Mouse (Mus musculus) brain, adult 2 months (tissue): ENCODE data around the gene Ccdc169.
A peak's percentile ranks its signal among the peaks of the same experiment; 100 is the strongest.
"Not testable (repeated sequence)": the region's sequence is repeated elsewhere in the genome, so short reads cannot be mapped to it uniquely, and the experiment has no call there.

Experiments
- DNase-seq: peaks from one replicate; pipeline ENCODE4 v3.0.0; 2011; ENCODE audit warnings: low read depth, low spot score

Gene Ccdc169

GRCm38 (mm10) chr3:55195581-55196327 is 58.6 kb downstream of the Ccdc169 start:
- DNase-seq = no peak

- DNase-seq = no peak
Measured at GRCm38 (mm10) chr3:55196328-55196710, 59.2 kb downstream of the Ccdc169 start.

GRCm38 (mm10) chr3:55203621-55204020 is 66.5 kb downstream of the Ccdc169 start:
- DNase-seq = not testable (repeated sequence)

DNA sequence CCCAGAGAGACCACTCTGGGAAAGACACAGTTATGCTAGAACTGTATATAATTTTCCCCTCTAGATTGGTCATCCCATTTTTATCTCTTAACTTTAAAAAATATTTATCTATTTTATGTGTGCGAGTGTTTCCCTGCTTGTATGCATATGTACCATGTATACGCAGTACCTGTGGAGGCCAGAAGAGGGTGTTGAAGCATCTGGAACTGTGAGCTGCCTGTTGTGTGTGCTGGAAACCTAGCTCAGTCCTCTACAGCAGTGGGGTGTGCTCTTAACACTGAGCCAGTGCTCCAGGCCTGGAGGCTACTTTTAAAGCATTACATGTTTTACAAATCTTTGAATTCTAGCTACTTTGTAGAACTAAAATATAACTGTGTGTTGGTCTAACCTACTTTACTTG is 69.3 kb downstream of the Ccdc169 start:
- no peak for DNase-seq

- no peak for DNase-seq
Measured at GRCm38 (mm10) chr3:55207665-55208064, 70.5 kb downstream of the Ccdc169 start.

DNA sequence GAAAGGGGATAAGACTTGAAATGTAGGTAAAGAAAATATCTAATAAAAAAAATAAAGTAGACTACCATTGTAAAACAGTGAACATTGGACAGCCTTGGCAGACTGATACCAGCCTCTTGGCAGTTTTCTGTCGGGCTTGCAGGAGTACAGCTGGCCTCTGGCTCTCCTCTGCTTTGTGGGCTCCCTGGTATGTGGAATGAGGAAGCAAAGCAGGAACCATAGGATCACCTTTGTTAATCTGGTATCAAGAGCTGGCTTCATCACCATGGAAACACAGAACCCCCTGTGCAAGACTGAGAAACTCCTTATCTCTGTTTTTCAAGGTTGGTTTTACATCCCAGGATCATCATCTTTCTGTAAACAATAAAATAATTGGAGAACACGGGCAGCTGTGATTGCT is 75.1 kb downstream of the Ccdc169 start:
- no peak for DNase-seq

DNA sequence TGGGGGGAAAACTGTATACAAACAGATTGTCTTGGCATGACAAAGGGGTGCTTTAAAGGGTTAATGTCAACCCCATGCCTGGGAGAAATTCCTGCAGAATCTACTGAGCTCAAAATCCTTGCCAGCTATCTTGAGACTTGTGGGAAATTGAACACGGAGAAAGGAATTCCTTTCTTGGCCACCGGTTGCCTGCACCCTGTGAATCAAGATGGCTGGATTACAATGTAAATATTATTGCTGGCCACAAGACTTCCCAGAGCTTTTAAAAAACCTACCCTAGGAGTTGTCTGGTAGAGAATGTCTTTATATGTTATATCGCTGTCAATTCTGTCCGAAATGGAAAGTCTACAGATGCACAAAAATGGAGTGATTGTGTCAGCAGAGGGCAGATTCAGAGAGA is 76.6 kb downstream of the Ccdc169 start:
- no peak for DNase-seq

DNA sequence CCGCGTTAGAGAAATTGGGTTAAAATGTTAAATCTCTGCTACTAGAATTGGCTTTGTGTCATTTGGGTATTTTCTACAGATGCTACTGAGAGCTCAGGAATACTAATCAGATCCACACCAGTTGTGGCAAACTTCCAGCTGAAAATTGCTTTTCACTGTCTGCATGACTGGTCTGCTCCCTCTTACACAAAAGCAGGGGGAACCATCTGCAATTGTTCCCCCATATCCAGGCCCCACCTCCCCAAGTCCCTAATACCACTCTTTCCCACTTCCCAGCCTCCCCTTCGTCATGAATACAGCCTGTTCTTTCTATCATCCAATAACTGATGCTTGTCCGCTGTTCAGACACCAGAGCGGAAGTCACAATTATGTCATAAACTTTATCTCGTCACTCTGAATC is 77.3 kb downstream of the Ccdc169 start:
- DNase-seq = peak; percentile 40

DNA sequence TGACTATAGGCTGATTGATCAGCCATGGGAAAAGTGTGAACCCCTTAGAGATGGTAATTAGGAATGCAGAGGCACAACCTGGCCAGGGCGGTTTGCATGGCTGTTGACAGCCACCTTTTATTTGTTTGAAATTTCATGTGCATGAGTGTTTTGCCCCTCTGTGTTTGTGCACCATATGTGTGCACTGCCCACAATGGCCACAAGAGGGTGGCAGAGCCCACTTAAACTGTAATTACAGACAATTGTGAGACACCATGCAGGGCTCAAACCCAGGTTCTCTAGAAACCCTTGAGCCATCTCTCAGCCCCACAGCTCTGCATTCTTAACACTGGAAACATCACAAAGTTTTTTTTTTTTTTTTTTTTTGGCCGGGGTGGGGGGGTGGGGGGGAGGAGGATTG is 85.4 kb downstream of the Ccdc169 start:
- no peak for DNase-seq
